Mouse (Mus musculus): ENCODE data around the gene Coasy.

GRCm38 (mm10) chr11:101045826-101046225 lies 36.5 kb upstream of the Coasy start:
- TF ChIP-seq CTCF (conservative IDR thresholded peaks at IDR 0.05; ENCODE audit: insufficient read depth, insufficient read length, low read depth, low read length) (no peak), POLR2A (IDR thresholded peaks at IDR 0.05; ENCODE audit: low read depth, low read length) (no peak)

Measured in kidney, adult 2 months (tissue).